Mouse (Mus musculus) brain, embryonic 14.5 days (tissue): ENCODE measurements around the gene Aldoc. TPM values are rescaled to one million over a fixed set of nuclear protein-coding genes. Genes with fewer than 3 reads are reported as not detected.

Experiments
- DNase-seq: peaks from one replicate; pipeline ENCODE4 v3.0.0-alpha.2; 2011; ENCODE audit warnings: low read depth
- CTCF ChIP-seq: fragments of 200-500 bp; IDR thresholded peaks from 2 replicates; pipeline ENCODE4 v1.5.1; 2012; ENCODE audit warnings: inconsistent platforms, mild to moderate bottlenecking, moderate library complexity, borderline replicate concordance; ENCODE audit not compliant: insufficient read depth, insufficient read length; ENCODE audit errors: extremely low read depth
- POLR2A ChIP-seq: fragments of 200-500 bp; IDR thresholded peaks from 2 replicates; pipeline ENCODE4 v1.6.1; 2012; ENCODE audit warnings: mild to moderate bottlenecking, inconsistent platforms, borderline replicate concordance; ENCODE audit not compliant: poor library complexity, insufficient read depth, insufficient read length, severe bottlenecking; ENCODE audit errors: extremely low read depth
- polyA plus RNA-seq: library from polyadenylated mRNA; depleted of rRNA; stranded (reverse); fragments of >200 nt; gene quantifications from 2 replicates; pipeline ENCODE4 v1.2.3, GENCODE M21; 2012

Gene Aldoc
- polyA plus RNA-seq, 1 experiment = 126 TPM

DNA sequence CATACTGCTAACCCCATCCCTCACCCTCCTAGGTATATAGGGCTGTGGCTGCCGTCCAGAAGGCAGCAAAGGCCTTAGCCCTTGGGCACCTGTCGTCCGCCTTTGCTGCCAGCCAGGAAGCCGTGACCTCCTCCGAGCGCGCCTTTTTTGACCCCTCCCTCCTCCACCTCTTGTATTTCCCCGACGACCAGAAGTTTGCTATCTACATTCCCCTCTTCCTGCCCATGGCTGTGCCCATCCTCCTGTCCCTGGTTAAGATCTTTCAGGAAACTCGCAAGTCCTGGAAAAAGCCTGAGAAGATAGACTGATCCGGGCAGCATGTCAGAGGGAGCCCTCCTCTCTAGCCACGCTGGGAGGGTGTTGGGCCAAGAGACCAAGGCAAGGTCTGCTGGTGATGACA is 18.9 kb downstream of the Aldoc start:
- no peak for DNase-seq
- TF ChIP-seq CTCF (no peak), POLR2A (no peak)

DNA sequence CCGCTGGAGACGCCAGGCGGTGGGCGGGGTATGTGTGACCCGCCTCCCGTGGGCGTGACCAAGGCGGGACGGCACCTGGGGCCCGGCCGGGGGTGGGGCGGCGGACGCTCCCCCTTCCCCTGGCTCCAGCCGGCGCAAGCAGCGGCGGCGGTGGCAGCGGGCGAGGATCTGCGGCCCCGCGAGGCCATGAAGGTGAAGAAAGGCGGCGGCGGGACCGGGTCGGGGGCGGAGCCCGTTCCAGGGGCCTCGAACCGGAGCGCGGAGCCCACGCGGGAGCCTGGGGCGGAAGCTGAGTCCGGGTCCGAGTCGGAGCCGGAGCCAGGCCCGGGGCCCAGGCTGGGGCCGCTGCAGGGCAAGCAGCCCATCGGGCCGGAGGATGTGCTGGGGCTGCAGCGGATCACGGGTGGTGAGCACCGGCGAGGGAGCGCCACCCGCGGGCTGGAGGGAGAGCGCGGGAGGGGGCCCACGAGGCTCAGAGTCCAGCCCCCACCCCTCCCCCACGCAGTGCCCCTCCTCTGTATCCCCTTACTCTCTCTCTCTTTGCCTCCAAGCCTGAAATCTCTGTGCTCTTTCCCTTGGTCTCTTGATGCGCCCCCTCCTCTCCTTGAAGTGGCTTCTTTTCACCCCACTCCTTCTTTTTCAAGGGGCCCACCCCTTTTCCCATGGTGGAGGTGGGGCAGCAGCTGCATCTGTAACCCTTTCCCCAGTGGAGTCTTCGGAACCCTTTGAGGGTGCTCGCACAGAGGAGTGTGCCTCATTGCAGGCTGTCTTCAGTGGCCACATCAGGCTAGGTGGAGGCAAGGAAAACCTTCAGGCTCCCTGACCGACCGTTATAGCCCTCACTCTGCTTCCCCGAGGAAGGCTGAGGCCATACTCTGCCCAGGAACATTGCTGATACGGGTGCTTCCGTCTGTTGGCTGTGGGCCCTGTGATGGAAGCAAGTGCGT is 20.9 kb downstream of the Aldoc start, which contains the start of gene Unc119:
Gene Unc119 (plus strand): TSS at position 102 of the 947 bp plus-strand sequence.
- TF ChIP-seq CTCF (no peak), POLR2A (peak; percentile 92)
- DNase-seq = peak; percentile 89

DNA sequence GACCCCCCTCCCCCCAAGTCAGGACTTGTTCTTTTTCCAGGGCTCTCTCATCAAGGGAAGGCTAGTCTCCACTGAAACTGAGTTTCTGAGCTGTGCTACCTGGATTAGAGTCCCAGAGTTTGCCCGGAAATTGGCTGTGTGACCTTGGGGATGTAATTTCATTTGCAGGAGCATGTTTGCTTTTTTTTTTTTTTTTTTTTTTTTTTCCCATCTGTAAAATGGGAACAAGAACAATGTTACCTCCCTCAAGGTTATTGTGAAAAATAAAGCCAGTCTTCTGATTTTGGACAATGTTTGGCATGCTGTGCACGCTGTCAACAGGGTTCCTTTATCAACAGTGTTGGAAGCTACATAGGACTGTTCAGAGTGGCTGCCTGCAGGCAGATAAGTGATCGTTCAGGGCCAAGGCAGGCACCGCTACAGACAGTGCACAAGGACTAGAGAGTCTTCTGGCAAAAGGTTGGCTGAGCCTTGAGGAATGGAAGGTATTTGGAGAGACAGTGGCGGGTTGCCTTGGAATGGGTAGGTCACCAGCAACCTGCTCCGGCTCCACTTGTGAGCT is 21.6 kb downstream of the Aldoc start:
- DNase-seq = peak; percentile 13
- TF ChIP-seq CTCF = no peak
- TF ChIP-seq POLR2A = no peak

DNA sequence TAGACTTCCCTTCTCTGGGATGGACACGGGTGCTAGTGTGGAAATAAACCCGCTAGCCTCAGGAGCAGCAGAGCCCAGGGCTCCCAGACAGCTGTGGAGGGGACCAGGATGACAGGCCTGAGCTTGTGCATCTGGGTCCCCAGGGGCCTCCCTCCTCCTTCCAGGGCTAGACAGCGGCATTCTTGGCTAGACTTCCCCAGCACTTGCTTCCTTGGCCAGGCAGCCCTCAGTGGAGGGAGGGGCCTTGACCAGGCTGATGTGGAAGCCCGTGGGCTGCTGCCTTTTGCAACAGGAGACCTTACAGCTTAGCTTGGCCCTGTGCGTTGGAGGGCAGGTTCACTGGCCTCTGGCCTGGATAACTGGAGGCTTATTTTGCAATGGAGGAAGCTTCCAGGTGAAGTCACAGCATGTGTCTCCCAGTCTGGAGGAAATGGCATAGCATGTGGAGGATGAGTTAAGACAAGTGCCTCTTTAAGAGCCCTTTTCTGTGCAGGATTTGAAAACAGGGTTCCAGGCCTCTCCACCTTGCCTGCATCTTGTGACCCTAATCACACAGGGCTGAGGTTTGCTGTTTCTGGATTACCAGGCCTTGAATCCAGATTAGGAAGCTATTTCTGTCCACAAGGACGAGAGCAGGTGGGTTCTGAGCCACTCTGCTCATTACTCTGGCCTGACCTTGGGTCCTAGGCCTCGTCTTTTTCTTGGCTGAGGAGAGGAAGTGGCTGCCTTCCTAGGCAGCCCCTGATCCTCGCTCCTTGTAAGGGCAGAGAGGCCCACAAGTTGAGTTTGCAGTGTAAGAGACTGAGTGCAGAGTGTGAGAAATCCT is 22.3 kb downstream of the Aldoc start:
- peak; percentile 33 for DNase-seq
- TF ChIP-seq POLR2A (no peak), CTCF (no peak)

DNA sequence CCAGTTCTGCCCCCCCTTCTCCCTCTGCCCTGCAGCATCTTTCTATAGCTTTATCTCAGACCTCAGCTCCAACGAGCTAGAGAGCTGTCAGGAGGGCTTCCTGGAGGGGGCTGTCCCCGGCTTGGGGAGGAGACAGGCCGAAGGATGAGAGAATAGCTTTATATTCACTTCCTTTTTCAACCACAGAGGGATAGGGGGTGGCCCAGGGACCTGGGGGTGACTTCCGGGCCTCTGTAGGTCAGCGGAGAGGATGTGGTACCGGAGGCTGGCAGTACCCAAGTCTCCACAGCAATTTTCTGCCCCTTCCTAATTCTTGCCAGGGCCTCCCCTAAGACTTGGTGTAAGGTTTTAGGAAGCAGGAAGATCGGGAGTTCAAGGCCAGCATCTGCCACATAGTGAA is 23.0 kb downstream of the Aldoc start:
- TF ChIP-seq CTCF (no peak), POLR2A (no peak)
- no peak for DNase-seq

DNA sequence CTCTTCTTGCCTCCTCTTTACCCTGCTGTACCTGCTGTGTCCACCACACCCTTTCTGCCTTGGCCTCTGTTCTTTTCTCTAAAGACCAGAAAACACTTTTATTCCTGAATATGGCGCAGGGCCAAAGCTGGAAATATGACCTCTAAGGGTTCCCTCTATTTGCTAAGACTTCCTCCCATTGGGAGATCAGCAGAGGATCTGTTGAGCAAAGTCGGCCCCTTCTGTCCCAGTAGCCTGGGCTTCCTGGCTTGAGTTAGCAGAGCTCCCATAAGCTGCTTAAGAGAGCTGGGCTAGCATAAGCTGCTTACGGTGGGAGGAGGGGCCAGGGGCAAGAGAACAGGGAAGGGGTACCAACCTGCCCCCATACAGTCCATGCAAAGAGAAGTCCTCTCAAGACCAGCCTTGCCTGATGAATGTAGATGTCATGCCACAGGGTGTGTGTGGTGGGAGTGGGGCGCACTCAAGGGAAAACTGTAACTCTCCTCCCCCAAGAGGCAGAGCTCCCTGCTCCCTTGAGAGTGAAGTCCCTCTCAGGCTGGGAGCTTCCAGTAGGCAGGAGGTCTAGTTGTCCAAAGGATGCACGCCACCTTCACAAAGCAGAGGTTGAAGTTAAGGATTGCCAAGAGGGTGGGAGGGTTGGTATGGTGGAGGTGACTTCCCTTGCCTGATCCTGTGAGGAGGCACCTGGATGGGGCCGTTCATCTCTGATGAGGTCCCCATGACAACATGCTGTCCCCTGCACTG is 23.7 kb downstream of the Aldoc start:
- peak; percentile 33 for DNase-seq
- no peak for TF ChIP-seq CTCF

DNA sequence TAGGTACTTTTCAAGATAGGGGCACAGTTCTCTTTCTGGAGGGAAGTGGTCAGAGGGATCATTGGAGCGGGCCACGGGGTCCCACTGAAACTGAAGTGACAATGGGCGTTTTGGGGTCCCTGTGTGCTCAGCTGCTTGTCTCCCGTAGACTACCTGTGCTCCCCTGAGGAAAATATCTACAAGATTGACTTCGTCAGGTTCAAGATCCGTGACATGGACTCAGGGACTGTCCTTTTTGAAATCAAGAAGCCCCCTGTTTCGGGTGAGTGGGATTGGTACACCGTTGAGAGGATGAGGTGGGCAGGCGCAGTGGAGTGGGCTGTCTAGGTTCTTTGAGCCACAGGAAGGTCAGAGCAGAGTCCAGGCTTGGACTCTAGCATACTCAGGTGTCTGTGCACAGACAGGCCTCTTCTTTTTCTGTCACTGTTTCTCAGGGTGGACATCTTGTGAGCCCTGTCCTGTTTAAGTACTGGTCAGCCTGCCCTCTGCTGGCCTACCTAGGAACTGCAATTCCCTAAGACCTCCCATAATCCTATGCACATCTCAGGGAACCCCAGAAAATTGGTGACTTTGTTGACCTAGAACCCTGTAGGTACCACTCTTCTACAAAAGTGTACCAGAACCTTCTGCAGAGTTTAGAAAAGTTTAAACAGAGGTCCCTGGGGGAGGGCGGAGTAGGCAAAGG is 24.4 kb downstream of the Aldoc start:
- TF ChIP-seq POLR2A (no peak), CTCF (peak; percentile 80; the same call in 1 of the 2 replicates)
- DNase-seq = peak; percentile 88

DNA sequence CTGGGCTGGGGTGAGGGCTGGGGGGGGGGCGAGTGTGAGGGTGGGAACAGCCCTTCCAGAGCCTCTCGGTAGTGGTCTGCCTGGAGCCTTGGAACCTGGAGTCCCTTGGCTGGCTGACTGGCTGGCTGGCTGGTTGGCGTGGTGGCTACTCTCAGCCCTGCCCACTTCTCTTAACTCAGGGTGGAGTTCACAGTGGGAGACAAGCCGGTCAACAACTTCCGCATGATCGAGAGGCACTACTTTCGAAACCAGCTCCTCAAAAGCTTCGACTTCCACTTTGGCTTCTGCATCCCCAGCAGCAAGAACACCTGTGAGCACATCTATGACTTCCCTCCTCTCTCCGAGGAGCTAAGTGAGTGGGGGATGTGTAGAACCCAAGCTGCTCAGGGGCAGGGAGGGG is 25.1 kb downstream of the Aldoc start:
- TF ChIP-seq CTCF (no peak), POLR2A (no peak)
- no peak for DNase-seq

DNA sequence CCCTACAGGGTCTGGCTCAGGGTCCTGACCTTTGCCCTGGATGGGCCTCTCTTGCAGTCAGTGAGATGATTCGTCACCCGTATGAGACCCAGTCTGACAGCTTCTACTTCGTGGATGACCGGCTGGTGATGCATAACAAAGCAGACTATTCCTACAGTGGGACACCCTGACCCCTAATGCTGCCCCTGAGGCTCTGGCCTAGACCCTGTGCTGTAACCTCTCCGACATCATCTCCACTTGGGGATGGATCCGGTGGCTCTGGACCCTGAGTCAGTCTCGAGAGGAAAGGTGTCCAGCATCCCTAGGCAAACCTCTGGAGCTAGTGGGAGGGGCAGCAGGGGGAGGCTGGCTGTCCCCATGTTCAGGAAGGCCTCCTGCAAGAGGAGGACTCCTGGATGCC is 25.7 kb downstream of the Aldoc start:
- no peak for DNase-seq
- TF ChIP-seq CTCF (no peak), POLR2A (no peak)

DNA sequence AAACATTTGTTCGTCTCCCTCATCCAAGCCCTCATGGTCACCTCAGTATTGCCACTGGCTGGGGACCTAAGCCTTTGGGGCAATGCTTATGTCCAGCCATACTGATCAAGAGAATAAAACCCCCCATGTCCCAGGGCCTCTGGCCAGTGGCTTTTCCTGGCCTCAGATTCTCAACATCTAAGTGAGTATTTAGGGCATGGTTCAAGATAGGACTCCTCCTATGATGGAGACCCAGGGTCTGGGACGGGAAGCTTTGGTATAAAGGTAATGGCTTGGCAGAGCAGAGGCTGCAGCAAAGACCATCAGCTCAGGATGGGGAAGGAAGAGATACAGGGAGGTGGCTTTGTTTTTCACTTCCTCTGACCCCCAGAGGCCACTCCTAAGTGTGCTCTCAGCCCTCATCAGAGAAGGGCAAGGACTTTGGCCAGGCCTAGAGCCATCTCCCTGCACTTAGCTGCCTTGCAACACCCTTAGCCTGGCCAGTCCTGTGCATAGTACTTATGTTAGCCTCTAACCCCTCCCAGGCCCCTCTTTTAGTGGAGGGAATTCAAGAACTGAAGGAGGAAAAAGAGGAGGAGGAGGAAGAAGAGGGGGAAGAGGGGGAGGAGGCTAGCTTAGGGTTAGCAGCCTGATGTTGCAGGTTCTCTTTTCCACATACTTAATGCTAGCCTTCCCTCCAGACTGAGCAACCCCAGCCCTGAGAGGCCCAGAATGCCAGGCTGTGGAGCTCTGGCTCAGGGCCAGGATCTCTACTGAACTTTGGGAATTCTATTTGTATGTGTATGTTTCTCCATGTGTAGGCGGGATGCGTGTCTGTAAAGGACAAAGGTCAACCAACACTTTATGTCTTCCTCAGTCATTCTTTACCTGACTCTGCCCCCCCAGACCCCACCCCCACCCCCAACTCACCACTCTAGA is 26.9 kb downstream of the Aldoc start:
- DNase-seq = no peak

DNA sequence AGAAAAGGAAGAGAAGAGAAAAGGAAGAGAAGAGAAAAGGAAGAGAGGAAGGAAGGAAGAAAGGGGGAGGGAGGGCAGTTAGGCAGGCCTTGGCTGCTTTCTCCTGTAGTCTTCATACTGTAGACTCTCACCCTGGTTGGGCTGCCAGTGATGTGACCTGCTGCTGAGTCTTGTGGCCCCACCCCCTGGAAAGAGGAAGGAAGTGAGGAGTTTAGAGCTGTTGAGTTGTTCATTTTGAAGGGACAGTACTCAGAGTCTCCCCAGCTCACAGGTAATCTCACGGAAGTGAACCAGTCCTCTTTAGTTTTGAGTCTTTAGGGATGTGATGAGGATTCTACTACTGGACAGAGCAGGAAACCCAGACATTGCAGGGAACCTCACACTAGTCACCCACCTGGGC is 30.3 kb downstream of the Aldoc start:
- DNase-seq = no peak
- TF ChIP-seq POLR2A (no peak), CTCF (no peak)

More for the DNA sequence above, 26.9 kb downstream of the Aldoc start:
- TF ChIP-seq CTCF = no peak
- no peak for TF ChIP-seq POLR2A
